Mouse (Mus musculus): ENCODE measurements around the gene Nmur2. TPM values are rescaled to one million over a fixed set of nuclear protein-coding genes. Genes with fewer than 3 reads are reported as not detected.

Gene Nmur2
- polyA plus RNA-seq, 1 experiment from 2014 or later, result 0.19 TPM

DNA sequence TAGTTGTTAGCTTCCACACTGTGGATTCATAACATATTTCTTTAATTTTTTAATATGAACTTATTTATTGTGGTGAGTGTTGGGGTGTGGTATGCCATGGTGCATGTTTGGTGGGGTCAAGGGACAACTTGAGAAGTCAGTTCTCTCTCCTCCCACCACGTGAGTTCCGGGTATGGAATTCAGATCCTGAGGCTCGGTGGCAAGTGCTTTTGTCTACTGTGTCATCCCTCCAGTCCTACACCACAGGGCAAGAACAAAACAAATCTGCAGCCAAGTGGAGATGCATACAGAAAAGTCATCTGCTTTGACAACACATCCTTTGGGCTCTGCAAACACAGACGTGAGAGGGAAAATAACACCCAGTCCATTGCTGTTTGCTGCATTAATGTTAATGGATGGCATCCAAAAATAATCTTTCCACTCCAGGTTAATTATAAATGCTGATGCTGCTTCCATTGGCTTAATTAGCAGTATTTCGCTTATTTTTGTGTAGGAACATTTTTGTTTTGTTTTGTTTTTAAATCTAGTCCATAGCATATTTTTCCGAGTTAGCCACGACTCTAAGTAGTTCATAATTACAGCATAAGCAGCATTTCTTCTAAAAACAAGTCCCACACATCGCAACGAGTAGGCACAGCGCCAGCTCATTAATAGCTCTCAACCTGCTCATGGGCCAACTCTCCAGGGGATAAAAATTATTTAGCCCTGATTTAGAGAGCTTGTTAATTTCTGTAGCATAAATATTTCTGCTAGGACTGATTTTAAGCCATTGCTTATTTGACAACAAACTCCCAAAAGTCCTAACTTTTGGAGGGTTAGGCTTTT is 14.9 kb downstream of the Nmur2 start:
- 77% methylated on average over 10 of the region's 10 CpGs for WGBS
- no peak for ATAC-seq (ENCODE audit: low FRiP score)

DNA sequence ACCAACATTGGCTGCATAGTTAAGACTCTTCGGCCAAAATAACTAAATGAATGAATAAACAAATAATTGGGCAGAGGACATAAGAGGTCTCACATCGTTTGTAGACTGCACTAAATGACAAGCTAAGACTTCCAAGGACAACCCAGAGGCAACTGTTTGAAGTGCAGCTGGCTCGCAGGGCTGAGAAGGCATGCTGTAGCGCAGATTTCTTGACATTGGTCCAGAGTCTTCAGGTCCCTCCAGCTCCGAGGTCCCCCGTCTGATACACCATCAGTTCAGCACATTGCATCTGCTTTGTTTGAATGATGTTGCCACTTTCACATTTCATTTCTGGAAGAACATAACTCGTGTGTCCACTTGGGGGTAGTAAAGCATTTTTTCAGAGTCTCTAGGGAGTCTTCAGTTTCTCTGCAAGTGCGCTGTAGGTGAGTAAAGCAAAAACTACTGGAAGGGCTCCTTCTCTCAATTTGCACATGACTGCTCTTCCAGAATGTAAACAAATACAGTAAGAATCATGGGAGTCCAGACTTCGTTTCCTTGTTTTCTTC is 27.2 kb downstream of the Nmur2 start:
- ATAC-seq (ENCODE audit: low FRiP score), result no peak
- no peaks in the 10 kb centered on the region for H3K27me3 ChIP-seq (ENCODE audit: control insufficient read depth, insufficient read depth, low read length)
- H3K4me1 ChIP-seq (replicated peaks; ENCODE audit: control insufficient read depth, insufficient read depth, low read length), result no peaks in the 10 kb centered on the region
- no peak overlapping the region for H3K4me2 ChIP-seq (replicated peaks; ENCODE audit: low read depth, low read length)
- H3K27ac ChIP-seq (ENCODE audit: low read depth, low read length), result no peak overlapping the region
- no peak overlapping the region for H3K4me3 ChIP-seq (ENCODE audit: low read depth, low read length)
- no peak for DNase-seq (ENCODE audit: low spot score)
- H3K36me3 ChIP-seq (ENCODE audit: control insufficient read depth, insufficient read depth, low read length), result no peaks in the 10 kb centered on the region
- H3K9ac ChIP-seq (ENCODE audit: low read depth, low read length), result no peak overlapping the region
- 64% methylated on average over 9 of the region's 9 CpGs for WGBS
- no peaks in the 10 kb centered on the region for H3K9me3 ChIP-seq (ENCODE audit: control insufficient read depth, low read length)

More for the DNA sequence above, 14.9 kb downstream of the Nmur2 start:
- H3K9ac ChIP-seq (ENCODE audit: low read depth, low read length), result no peak overlapping the region
- H3K27me3 ChIP-seq (ENCODE audit: control insufficient read depth, insufficient read depth, low read length), result no peaks in the 10 kb centered on the region
- no peak overlapping the region for H3K27ac ChIP-seq (ENCODE audit: low read depth, low read length)
- H3K4me3 ChIP-seq (ENCODE audit: low read depth, low read length), result no peak overlapping the region
- DNase-seq (ENCODE audit: low spot score), result no peak
- H3K9me3 ChIP-seq (ENCODE audit: control insufficient read depth, low read length), result no peaks in the 10 kb centered on the region
- no peaks in the 10 kb centered on the region for H3K4me1 ChIP-seq (replicated peaks; ENCODE audit: control insufficient read depth, insufficient read depth, low read length)
- no peaks in the 10 kb centered on the region for H3K36me3 ChIP-seq (ENCODE audit: control insufficient read depth, insufficient read depth, low read length)
- no peak overlapping the region for H3K4me2 ChIP-seq (replicated peaks; ENCODE audit: low read depth, low read length)

DNA sequence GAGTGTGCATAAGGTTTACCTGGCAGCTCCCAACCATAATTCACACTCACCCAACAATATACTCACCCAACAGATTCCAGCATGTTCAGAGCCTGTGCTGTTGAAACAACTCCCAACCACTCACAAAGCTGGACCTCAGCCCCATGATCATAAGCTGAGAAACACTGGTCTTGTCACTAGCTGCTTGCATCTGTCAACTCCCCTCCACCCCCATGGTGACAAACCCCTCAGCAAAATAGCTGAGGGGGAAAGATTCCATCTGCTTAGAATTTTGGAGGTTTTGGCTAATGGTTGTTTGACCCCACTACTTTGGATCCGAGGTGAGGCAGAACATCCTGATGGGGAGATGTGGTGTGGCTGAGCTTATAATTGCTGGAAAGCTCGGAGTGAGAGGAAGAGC is 28.4 kb downstream of the Nmur2 start:
- 79% methylated on average over 2 of the region's 2 CpGs for WGBS

DNA sequence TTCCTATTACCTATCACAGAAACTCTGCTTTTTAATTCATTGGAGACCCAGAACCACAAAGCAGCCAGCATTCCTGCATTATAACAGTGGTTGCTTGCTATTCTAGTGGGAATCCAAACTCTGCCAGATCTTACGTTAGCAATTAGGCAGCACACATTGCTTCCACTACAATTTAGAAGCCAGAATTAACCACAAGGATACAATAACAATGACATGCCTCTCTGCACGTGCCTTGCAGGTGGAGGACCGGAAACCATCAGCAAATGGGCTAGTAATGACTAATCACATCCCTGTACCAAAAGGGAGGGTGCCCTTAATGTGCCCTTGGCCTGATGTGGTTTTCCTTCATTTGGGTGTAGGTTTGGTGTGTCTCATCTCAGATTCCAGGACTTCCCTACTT is 32.5 kb downstream of the Nmur2 start:
- ATAC-seq (ENCODE audit: low FRiP score) (no peak), DNase-seq (ENCODE audit: low spot score) (no peak)
- WGBS, result 77% methylated on average over 3 of the region's 3 CpGs
- Histone ChIP-seq H3K4me2 (replicated peaks; ENCODE audit: low read depth, low read length) (no peak overlapping the region), H3K9ac (ENCODE audit: low read depth, low read length) (no peak overlapping the region), H3K4me1 (replicated peaks; ENCODE audit: control insufficient read depth, insufficient read depth, low read length) (no peaks in the 10 kb centered on the region), H3K4me3 (ENCODE audit: low read depth, low read length) (no peak overlapping the region), H3K9me3 (ENCODE audit: control insufficient read depth, low read length) (no peaks in the 10 kb centered on the region), H3K36me3 (ENCODE audit: control insufficient read depth, insufficient read depth, low read length) (no peaks in the 10 kb centered on the region), H3K27me3 (ENCODE audit: control insufficient read depth, insufficient read depth, low read length) (no peaks in the 10 kb centered on the region), H3K27ac (ENCODE audit: low read depth, low read length) (no peak overlapping the region)

More for the DNA sequence above, 28.4 kb downstream of the Nmur2 start:
- Histone ChIP-seq H3K4me2 (replicated peaks; ENCODE audit: low read depth, low read length) (no peak overlapping the region), H3K4me1 (replicated peaks; ENCODE audit: control insufficient read depth, insufficient read depth, low read length) (no peaks in the 10 kb centered on the region), H3K9ac (ENCODE audit: low read depth, low read length) (no peak overlapping the region), H3K4me3 (ENCODE audit: low read depth, low read length) (no peak overlapping the region), H3K36me3 (ENCODE audit: control insufficient read depth, insufficient read depth, low read length) (no peaks in the 10 kb centered on the region), H3K9me3 (ENCODE audit: control insufficient read depth, low read length) (no peaks in the 10 kb centered on the region), H3K27me3 (ENCODE audit: control insufficient read depth, insufficient read depth, low read length) (no peaks in the 10 kb centered on the region), H3K27ac (ENCODE audit: low read depth, low read length) (no peak overlapping the region)
- ATAC-seq (ENCODE audit: low FRiP score) (no peak), DNase-seq (ENCODE audit: low spot score) (no peak)

DNA sequence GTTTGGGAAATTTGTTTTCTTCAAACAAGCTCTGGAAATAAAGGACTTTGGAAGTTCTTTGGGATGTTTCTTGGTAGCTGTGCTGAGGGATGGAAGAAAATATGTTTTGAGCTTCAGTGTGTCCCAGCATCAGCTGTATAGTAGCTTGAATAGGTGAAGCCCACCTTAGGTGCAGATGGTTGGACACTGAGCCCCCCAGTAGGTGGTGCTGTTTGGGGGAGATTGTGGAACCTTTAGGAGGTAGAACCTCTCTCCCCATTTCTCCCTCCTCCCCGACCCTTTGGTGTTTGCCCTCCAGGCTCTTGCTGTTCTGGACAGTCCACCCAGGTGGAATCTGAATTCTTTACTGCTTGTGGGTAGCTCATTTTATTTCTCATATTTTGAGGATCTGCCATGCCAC is 48.0 kb downstream of the Nmur2 start:
- H3K4me1 ChIP-seq (replicated peaks; ENCODE audit: control insufficient read depth, insufficient read depth, low read length), result no peaks in the 10 kb centered on the region
- 27% methylated on average over 1 of the region's 1 CpGs for WGBS
- no peaks in the 10 kb centered on the region for H3K9me3 ChIP-seq (ENCODE audit: control insufficient read depth, low read length)
- H3K27ac ChIP-seq (ENCODE audit: low read depth, low read length), result no peak overlapping the region
- no peaks in the 10 kb centered on the region for H3K36me3 ChIP-seq (ENCODE audit: control insufficient read depth, insufficient read depth, low read length)
- H3K27me3 ChIP-seq (ENCODE audit: control insufficient read depth, insufficient read depth, low read length), result no peaks in the 10 kb centered on the region
- DNase-seq (ENCODE audit: low spot score), result peak; percentile 19
- no peak for ATAC-seq (ENCODE audit: low FRiP score)
- no peak overlapping the region for H3K4me2 ChIP-seq (replicated peaks; ENCODE audit: low read depth, low read length)
- H3K4me3 ChIP-seq (ENCODE audit: low read depth, low read length), result no peak overlapping the region
- H3K9ac ChIP-seq (ENCODE audit: low read depth, low read length), result no peak overlapping the region

DNA sequence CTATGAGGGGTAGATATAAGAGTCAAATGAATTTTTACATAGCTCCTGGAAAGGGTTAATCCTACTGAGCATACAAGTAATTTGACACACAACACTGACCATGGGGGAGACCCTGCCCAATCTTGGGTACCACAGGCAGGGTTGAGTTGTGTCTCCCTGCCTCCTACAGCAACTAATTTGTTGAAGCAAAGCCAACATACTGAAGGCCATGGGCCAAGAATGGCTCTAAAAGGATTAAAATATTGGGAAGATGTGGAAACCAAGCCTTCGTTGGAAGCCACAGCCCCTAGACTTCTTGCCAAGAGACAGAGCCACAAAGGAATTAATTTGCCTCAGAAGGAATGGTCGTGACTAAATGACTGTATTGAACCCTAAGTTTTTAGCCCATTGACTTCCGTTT is 48.7 kb downstream of the Nmur2 start:
- H3K27ac ChIP-seq (ENCODE audit: low read depth, low read length), result no peak overlapping the region
- H3K27me3 ChIP-seq (ENCODE audit: control insufficient read depth, insufficient read depth, low read length), result no peaks in the 10 kb centered on the region
- H3K4me2 ChIP-seq (replicated peaks; ENCODE audit: low read depth, low read length), result no peak overlapping the region
- no peak overlapping the region for H3K9ac ChIP-seq (ENCODE audit: low read depth, low read length)
- no peaks in the 10 kb centered on the region for H3K9me3 ChIP-seq (ENCODE audit: control insufficient read depth, low read length)
- H3K36me3 ChIP-seq (ENCODE audit: control insufficient read depth, insufficient read depth, low read length), result no peaks in the 10 kb centered on the region
- H3K4me3 ChIP-seq (ENCODE audit: low read depth, low read length), result no peak overlapping the region
- ATAC-seq (ENCODE audit: low FRiP score) (no peak), DNase-seq (ENCODE audit: low spot score) (no peak)
- WGBS, result 75% methylated on average over 3 of the region's 3 CpGs
- H3K4me1 ChIP-seq (replicated peaks; ENCODE audit: control insufficient read depth, insufficient read depth, low read length), result no peaks in the 10 kb centered on the region

DNA sequence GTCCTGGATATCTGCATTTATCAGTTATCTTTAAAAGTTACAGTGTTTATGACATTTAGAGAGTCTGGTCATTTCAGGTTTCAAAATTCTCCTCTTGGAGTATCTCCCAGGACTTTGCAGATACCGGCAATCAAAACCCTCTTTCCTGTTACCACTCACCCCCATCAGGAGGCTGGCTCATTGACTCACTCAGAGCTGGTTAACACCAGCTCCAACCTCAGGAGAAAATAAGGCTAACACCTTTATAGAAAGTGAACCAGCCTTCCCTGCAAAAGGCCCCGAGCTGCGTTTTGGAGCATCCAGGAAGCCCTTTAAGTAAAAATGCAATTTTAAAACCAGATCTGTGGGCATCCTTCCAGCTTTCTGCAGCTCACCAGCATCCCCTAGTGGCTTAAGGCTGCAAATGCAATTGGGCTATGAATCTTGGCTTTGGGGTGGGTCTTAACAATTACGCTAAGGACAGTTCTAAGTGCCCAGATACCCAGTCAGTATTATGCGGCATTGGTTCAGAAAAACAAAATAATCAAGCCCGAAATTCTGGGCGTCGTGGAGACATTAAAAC is 49.2 kb downstream of the Nmur2 start:
- DNase-seq (ENCODE audit: low spot score) (peak; percentile 84), ATAC-seq (ENCODE audit: low FRiP score) (no peak)
- Histone ChIP-seq H3K27ac (ENCODE audit: low read depth, low read length) (no peak overlapping the region), H3K9me3 (ENCODE audit: control insufficient read depth, low read length) (no peaks in the 10 kb centered on the region), H3K4me2 (replicated peaks; ENCODE audit: low read depth, low read length) (no peak overlapping the region), H3K9ac (ENCODE audit: low read depth, low read length) (no peak overlapping the region), H3K4me3 (ENCODE audit: low read depth, low read length) (no peak overlapping the region), H3K27me3 (ENCODE audit: control insufficient read depth, insufficient read depth, low read length) (no peaks in the 10 kb centered on the region), H3K36me3 (ENCODE audit: control insufficient read depth, insufficient read depth, low read length) (no peaks in the 10 kb centered on the region), H3K4me1 (replicated peaks; ENCODE audit: control insufficient read depth, insufficient read depth, low read length) (no peaks in the 10 kb centered on the region)
- 14% methylated on average over 8 of the region's 8 CpGs for WGBS

DNA sequence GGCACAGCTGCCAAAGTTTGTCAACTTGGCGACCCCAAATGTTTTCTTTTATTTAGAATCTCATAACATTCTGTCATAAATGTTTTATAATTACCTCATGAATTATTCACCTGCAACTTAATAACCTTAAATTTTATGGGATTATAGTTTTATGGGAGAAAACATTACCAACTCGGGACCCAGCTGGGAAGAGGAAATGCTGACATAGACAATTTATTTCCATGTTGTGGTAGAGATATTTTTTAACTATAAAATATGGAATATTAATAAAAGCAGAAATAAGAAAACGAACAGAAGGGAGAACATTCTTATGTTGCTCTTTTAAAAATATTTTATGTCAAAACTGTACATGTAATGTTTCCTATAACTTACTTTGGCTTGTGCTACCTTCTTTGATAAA is 56.2 kb downstream of the Nmur2 start:
- H3K4me2 ChIP-seq (replicated peaks; ENCODE audit: low read depth, low read length), result no peak overlapping the region
- 75% methylated on average over 3 of the region's 3 CpGs for WGBS
- ATAC-seq (ENCODE audit: low FRiP score) (no peak), DNase-seq (ENCODE audit: low spot score) (no peak)
- no peak overlapping the region for H3K4me3 ChIP-seq (ENCODE audit: low read depth, low read length)
- H3K36me3 ChIP-seq (ENCODE audit: control insufficient read depth, insufficient read depth, low read length), result no peaks in the 10 kb centered on the region
- no peaks in the 10 kb centered on the region for H3K27me3 ChIP-seq (ENCODE audit: control insufficient read depth, insufficient read depth, low read length)
- no peaks in the 10 kb centered on the region for H3K9me3 ChIP-seq (ENCODE audit: control insufficient read depth, low read length)
- H3K9ac ChIP-seq (ENCODE audit: low read depth, low read length), result no peak overlapping the region
- no peaks in the 10 kb centered on the region for H3K4me1 ChIP-seq (replicated peaks; ENCODE audit: control insufficient read depth, insufficient read depth, low read length)
- H3K27ac ChIP-seq (ENCODE audit: low read depth, low read length), result no peak overlapping the region

DNA sequence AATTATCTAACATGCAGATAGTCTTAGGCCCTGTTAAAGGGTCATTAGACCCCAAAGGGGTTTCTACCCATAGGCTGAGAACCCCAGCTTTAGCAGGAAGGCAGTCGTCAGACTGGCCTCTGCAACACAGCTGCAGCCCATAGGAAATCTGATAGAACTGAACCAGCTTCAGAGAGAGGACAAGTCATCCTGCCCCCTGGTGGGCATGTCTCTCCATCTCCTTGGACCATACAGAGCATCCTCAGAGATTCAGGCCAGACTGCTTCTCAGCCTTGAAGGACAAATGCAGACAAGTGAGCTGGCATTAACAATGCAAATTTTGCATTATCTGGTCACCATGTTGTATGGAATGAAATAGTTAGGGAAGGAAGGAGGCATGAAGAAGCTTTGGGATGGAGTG is 59.2 kb downstream of the Nmur2 start:
- 48% methylated on average over 1 of the region's 1 CpGs for WGBS
- no peak overlapping the region for H3K9ac ChIP-seq (ENCODE audit: low read depth, low read length)
- H3K9me3 ChIP-seq (ENCODE audit: control insufficient read depth, low read length), result no peaks in the 10 kb centered on the region
- ATAC-seq (ENCODE audit: low FRiP score), result no peak
- no peaks in the 10 kb centered on the region for H3K4me1 ChIP-seq (replicated peaks; ENCODE audit: control insufficient read depth, insufficient read depth, low read length)
- H3K27me3 ChIP-seq (ENCODE audit: control insufficient read depth, insufficient read depth, low read length), result no peaks in the 10 kb centered on the region
- no peak overlapping the region for H3K4me2 ChIP-seq (replicated peaks; ENCODE audit: low read depth, low read length)
- peak; percentile 49 for DNase-seq (ENCODE audit: low spot score)
- H3K36me3 ChIP-seq (ENCODE audit: control insufficient read depth, insufficient read depth, low read length), result no peaks in the 10 kb centered on the region
- no peak overlapping the region for H3K27ac ChIP-seq (ENCODE audit: low read depth, low read length)
- no peak overlapping the region for H3K4me3 ChIP-seq (ENCODE audit: low read depth, low read length)
